Mouse (Mus musculus) layer of hippocampus, postnatal 25 days (tissue): Measurements from ENCODE around the gene Clba1. TPM values are rescaled to one million over a fixed set of nuclear protein-coding genes. Genes with fewer than 3 reads are reported as not detected.

Source experiments
- total RNA-seq, 2 experiments: library from RNA; stranded (reverse); gene quantifications; 2 replicates each; pipeline ENCODE4 v1.2.3; 2021

The Clba1 gene
- total RNA-seq, 2 experiments from 2014 or later = 13.5 to 14.7 TPM

Other genes with a start within 250 kb of the Clba1 start
- gene Inf2, start 220.2 kb upstream of the Clba1 start, total RNA-seq = 100 to 1,000 TPM; 116 to 146 TPM
- 10 to 100 TPM; 11.4 to 12.9 TPM for gene Adssl1, start 188.9 kb upstream of the Clba1 start, total RNA-seq
- 10 to 100 TPM; 20.0 to 21.9 TPM for gene Siva1, start 164.3 kb upstream of the Clba1 start, total RNA-seq
- 100 to 1,000 TPM; 147 to 158 TPM for gene Akt1, start 134.1 kb upstream of the Clba1 start, total RNA-seq
- under 1 TPM; 0.40 to 0.76 TPM for gene Zbtb42, start 130.1 kb upstream of the Clba1 start, total RNA-seq
- gene Cep170b, start 88.5 kb upstream of the Clba1 start, total RNA-seq = 100 to 1,000 TPM; 180 to 192 TPM
- gene Pld4, start 48.3 kb upstream of the Clba1 start, total RNA-seq = 10 to 100 TPM; 11.1 to 11.9 TPM
- 1 to 10 TPM; 3.2 to 3.5 TPM for gene Ahnak2, start 6.3 kb upstream of the Clba1 start, total RNA-seq
- gene Cdca4, start 20.5 kb downstream of the Clba1 start, total RNA-seq = 1 to 10 TPM; 8.0 to 9.7 TPM
- under 1 TPM in 1 of 2 experiments, not detected in 1; 0.10 TPM for gene Gpr132, start 59.3 kb downstream of the Clba1 start, total RNA-seq
- gene Jag2, start 120.8 kb downstream of the Clba1 start, total RNA-seq = 10 to 100 TPM; 40.3 to 46.3 TPM
- 10 to 100 TPM; 10.8 to 11.9 TPM for gene Nudt14, start 133.2 kb downstream of the Clba1 start, total RNA-seq
- gene Btbd6, start 167.5 kb downstream of the Clba1 start, total RNA-seq = 10 to 100 TPM; 55.3 to 56.5 TPM
- gene Brf1, start 191.8 kb downstream of the Clba1 start, total RNA-seq = 10 to 100 TPM; 46.6 to 61.8 TPM
- 10 to 100 TPM; 94.2 to 97.8 TPM for gene Pacs2, start 205.6 kb downstream of the Clba1 start, total RNA-seq